Mouse (Mus musculus) bone marrow macrophage, adult 2 months (primary cell): ENCODE data around the gene Cspg4.

Experiments
- CTCF ChIP-seq: IDR thresholded peaks from 2 replicates; pipeline ENCODE4 v1.5.1; 2012; ENCODE audit warnings: low read depth, mild to moderate bottlenecking, low read length, moderate library complexity
- POLR2A ChIP-seq: IDR thresholded peaks from 2 replicates; pipeline ENCODE4 v1.6.1; 2012; ENCODE audit warnings: mild to moderate bottlenecking, low read depth, low read length, borderline replicate concordance

GRCm38 (mm10) chr9:56887581-56887980 is 22.7 kb downstream of the Cspg4 start:
- TF ChIP-seq CTCF (no peak), POLR2A (no peak)
